Mouse (Mus musculus) lung, postnatal 0 days (tissue): ENCODE measurements around the gene Hnrnpa3.

Source experiments
- CTCF ChIP-seq: IDR thresholded peaks from 2 replicates; pipeline ENCODE4 v1.5.1; 2016; ENCODE audit warnings: antibody characterized with exemption, mild to moderate bottlenecking
- EP300 ChIP-seq: IDR thresholded peaks from 2 replicates; pipeline ENCODE4 v1.6.1; 2016; ENCODE audit warnings: antibody characterized with exemption, mild to moderate bottlenecking, control low read depth

DNA sequence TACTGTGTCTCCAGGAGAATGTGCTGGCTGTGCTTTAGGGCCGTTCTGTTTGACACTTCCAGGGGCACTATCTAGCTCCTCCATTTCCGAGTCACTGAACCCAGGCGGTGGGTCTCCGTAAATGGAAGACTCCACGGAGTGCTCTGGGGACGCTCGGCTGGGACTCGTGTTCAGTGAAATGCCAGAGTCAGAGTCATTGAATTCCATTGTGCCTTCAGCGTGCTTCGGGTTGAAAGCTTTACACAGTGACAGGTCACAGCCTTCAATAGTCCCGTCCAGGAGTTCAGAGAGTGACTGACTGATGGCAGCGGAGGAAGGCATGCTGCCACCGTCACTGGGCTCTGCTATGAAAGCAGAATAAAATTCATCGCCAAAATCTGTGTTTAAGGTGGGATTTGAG is 17.5 kb downstream of the Hnrnpa3 start:
- TF ChIP-seq CTCF: no peak
- no peak for TF ChIP-seq EP300
